Mouse (Mus musculus) heart, adult 11 months (tissue): ENCODE results near the gene Col4a3bp.
A peak's percentile ranks its signal among the peaks of the same experiment; 100 is the strongest.

Source experiments
- DNase-seq: peaks from one replicate; pipeline ENCODE4 v3.0.0; 2022

Gene Col4a3bp

DNA sequence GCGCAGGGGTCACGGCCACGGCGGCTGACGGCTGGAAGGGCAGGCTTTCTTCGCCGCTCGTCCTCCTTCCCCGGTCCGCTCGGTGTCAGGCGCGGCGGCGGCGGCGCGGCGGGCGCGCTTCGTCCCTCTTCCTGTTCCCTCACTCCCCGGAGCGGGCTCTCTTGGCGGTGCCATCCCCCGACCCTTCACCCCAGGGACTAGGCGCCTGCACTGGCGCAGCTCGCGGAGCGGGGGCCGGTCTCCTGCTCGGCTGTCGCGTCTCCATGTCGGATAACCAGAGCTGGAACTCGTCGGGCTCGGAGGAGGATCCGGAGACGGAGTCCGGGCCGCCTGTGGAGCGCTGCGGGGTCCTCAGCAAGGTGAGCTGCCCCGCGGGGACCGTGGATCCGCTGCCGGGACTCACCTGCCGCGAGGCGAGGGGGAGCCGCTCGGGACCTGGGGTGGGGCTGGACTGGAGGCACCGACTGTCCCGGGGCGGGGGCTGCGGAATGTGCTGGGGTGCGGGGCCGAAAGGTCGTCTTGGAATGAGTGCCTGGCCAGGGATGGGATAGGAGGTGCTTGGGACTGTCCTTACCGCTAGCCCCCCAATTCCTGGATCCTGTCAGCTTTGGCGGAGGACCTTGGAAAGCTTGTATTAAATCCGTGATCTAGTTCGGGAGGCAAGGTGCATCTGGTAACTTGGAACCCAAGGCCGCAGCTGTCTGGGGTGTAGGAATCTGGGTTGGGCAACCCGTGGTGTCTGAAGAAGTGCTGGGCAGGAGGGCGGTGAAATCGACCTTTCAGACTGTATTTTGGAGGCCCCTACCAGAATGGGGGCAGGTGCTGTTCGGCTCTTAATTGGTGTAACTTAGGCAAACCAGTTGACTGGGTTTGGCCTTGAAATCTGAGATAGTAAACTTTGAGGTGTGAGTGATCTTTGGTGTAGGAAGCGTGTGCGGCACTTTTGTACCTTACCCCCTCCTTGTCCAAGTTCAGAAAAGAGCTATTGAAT lies 778 bp downstream of the Col4a3bp start:
- DNase-seq = peak; percentile 97

DNA sequence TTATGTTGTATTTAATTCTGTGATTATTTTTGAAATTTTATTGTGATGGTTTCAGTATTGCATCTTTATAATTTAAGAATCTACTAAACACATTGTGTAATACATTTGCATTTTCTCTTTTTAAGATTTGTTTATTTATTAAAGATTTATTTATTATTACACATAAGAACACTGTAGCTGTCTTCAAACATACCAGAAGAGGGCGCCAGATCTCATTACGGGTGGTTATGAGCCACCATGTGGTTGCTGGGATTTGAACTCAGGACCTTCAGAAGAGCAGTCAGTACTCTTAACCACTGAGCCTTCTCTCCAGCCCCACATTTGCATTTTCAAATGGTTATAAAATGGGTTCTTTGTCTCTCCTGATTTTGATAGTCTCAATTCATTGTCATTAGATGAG lies 2.1 kb downstream of the Col4a3bp start:
- no peak for DNase-seq

DNA sequence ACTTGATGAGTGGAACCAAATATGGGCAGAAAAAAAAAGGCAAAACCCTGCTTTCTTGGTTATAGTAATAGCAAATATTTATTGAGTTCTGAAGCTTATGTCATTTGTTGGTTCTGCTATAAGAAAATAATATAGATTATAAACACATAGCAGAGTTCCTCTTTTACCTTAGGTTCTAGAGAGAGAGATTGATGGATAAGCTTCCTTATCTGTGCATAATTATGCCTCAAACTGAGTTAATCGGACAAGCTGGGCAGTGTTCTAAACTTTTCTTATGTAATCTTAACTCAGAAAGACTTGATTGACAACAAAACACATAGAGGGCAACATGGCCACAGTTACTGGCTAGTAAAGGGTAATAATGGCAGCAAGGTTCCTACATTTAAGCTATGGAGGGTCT lies 4.8 kb downstream of the Col4a3bp start:
- no peak for DNase-seq

DNA sequence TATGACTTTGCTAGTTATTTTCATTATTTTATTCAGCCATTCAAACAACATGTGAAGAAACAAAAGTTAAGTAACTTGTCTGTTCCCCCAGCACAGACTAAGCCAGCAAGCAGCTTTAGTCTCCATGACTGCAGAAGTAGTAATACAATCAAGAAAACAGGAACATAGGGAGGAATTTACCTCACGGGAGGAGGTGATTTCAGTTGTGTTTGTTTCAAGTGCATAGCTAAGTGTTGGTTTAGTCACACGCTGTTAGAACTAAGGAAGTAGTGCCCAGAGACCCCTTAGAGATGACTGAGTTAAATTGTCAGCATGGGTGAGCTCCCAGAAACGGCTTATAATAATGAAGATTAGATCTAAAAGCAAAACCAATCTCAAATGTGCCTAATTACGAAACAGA lies 5.5 kb downstream of the Col4a3bp start:
- no peak for DNase-seq

DNA sequence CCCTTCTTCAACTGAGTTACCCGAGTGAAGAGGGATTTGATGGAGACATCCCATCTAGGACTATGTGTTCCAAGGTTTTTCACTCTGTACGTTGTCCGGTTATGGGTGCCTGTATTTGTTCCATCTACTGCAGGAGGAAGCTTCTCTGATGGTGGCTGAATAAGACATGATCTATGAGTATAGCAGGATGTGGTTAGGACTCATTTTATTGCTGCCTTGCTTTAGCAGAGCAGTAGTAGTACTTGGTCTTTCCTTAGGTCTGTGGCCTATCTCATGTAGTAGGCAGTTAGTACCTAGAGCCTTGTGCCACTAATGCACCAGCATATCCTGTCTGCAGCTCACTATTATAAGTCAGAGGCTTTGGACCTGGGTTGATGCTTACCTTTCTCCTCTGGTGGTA lies 12.7 kb downstream of the Col4a3bp start:
- DNase-seq = no peak

DNA sequence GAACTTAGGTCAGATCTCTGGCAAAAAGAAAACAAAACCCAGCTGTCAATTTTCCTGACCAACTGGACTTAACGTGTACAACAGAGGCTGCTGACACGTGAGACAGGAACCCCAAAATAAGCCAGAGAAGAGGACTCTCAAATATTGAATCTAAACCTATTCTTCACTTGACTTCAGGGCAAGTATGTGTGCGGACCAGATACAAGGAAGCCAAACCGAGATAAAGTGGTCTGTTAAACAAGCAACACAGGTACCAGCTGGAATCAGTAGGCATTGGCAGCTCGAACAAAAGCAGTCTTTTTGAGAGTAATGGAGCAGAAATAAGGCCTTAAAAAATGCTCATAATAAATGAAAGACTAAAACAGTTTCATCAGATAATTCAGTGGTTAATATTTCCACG lies 25.6 kb downstream of the Col4a3bp start:
- DNase-seq = no peak

DNA sequence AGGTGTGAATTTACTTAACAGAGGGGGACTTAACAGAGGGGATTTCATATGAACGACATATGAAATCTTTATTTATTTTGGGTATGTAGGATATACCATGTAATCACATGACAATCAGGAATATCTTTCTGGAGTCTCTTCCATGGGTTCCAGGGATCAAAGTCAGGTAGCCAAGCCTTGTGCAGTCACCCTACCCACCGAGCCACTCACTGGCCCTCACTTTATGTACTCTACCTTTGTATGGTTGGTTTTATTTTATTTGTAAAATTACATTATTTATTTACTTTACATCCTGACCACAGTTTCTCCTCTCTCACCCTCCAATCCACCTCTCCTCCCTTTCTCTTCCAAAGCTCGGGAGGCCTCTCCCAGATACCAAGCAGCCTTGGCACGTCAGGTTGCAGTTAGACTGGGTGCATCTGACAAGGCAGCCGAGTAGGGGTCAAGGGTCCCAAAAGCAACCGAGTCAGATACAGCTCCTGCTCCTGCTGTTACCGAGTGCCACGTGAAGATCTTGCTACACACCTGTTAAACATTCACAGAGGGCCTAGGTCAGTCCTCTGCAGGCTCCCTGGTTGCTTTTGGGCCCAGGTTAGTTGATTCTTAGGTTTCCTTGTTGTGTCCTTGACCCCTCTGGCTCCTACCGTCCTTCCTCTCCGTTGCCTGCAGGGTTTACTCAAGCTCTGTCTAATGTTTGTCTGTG lies 28.0 kb downstream of the Col4a3bp start:
- DNase-seq = peak; percentile 86

DNA sequence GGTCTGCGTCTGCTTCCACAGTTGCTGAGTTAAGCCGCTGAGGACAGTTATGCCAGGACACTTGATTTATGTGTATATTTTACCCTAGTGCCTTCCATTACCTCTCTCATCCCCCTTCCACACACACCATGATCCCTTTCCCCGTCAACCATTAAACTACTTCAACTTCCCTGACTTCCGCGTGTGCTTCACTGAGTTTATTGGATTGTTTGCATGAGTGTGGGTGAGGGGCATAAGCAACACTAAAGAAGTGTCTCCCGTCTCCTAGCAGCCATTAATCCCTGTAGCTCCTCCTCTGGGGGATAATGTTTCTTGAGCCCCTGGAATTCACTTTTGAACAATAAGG lies 28.6 kb downstream of the Col4a3bp start:
- DNase-seq = no peak

DNA sequence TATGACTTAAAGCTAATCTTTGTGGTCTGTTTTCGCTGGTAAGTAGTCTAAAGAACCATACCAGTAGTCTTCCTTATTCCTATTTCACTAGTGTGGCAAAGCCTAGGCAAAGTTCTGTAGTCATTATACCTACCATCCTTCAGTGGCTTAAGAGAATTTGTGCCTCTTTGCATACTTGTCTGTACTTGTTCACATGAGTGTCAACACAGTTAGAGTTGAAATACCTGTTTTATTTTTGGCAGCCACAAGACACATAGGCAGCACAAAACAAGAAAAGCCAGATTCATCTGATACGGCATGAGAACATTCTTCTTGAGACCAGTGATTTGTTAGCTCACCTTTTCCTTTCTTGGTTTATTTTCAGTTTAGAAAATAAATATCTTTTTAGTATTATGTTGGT lies 31.8 kb downstream of the Col4a3bp start:
- DNase-seq = no peak

DNA sequence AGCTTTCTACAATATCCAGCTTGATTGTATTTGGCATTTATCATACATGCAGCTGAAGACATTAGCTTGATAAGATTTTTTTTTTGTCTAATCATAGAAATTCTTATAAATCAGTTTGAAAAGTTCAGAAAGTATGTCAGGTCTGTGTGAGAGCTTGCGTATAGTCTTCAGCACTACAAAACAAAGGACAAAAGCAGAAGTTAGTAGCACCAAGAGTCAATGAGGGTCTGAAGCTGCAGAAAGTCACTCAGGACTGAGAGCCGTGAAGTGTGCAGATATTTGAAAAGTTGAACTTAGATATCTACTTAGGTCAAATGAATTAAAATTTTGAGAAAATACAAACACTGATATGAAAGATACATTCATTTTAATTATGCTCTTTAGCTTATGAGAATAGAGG lies 36.7 kb downstream of the Col4a3bp start:
- no peak for DNase-seq

DNA sequence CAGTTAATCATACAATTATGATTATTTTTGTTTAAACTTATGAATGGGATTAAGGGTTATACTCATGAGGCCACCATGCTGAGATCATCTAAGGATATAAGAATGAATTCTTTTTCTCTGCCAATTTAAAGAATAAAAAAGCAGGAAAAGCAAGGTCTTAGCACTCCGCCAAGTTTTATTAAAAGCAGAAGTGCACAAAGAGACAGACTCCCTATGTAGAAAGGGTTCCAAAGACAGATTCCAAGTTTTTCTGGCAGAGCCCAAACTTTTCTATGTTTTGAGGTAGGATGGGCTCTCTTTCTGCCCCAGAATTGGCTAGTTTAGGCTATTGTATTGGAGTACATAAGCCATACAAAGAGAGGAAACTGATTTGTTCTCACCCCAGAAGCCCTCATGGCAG lies 37.6 kb downstream of the Col4a3bp start:
- no peak for DNase-seq

DNA sequence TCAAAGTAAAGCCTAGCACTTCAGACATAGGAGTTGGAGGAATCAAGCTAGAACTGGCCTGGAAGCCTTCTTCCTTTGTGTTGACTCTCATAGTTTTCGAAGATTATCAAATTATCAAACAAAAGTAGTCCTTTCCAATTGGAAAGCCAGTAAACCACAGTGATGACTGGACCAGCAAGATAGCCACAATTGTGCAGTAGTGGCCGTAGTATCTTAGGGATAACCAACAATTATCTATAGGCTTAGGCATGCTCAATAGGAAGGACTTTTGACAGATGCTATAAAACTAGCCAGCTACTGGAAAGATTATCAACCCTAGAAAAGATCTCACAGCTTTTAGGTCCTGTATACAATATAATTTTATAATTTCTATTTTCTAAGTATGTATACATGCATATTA lies 41.8 kb downstream of the Col4a3bp start:
- no peak for DNase-seq

DNA sequence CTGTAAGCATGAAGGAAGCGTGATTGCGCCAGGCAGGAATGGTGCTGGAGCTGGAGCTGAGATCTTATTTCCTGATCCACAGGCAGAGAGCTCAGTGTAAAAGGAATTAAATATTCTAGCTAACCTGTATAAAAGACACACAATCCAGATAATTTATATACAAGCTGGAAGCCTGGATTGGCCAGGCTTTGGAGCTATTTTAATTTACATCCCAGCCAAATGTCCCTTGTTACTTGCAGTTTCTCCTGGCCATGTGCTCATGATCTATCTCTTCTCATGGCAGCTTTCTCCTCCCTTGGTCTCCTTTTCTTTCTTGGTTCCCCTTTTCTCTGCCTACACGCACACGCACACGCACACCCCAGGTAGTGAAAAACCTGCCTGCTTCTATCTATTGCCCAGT lies 44.1 kb downstream of the Col4a3bp start:
- DNase-seq = no peak

DNA sequence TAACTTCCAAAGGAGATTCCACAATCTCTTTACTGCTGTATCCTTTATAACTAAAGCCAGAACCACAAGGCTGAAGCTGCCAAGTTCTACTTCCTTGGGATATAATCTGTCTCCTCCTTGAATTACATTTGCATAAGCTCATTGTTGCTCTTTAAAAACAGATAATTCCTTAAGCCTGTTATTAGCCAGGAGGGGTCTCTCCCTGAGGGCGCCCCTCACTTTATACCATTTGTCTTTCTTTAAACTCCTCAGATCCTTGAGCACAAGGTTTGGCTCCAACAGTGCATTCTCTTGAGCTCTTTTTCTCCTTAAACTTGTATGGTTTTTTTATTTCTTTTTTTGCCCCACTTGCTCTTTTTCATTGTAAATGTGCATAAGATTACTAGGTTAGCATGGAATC lies 46.2 kb downstream of the Col4a3bp start:
- DNase-seq = no peak

DNA sequence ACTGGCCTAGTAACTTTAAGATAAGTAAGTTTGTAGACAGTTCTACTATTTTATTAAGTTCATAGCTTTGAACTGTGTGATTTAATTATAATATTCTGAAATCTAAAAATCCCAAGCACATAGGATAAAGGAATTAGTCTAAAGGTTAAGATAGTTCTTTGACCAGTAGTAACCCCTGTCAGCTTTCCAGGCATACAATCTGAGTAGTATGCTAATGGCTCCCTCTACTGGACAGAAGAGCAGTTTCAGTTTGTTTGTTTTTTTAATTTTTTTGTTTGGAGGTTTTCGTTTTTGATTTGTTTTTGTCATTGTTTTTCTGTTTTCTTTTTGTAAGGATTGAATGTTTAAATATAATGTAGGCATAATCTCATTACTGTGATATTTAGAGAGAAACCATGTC lies 51.2 kb downstream of the Col4a3bp start:
- DNase-seq = no peak

DNA sequence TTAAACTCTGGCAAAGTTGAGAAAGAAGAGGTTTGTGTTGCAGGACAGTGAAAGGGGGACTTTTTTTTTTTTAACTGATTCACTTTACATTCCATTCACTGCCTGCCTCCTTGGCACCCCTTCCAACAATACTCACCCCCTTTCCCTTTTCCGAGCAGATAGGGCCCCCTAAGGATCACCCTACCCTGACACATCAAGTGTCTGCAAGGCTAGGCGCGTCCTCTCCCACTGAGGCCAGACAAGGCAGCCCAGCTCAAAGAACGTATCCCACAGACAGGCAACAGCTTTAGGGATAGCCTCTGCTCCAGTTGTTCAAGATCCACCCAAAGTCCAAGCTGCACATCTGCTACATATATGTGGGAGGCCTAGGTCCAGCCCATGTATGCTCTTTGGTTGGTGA lies 51.7 kb downstream of the Col4a3bp start:
- DNase-seq = no peak

DNA sequence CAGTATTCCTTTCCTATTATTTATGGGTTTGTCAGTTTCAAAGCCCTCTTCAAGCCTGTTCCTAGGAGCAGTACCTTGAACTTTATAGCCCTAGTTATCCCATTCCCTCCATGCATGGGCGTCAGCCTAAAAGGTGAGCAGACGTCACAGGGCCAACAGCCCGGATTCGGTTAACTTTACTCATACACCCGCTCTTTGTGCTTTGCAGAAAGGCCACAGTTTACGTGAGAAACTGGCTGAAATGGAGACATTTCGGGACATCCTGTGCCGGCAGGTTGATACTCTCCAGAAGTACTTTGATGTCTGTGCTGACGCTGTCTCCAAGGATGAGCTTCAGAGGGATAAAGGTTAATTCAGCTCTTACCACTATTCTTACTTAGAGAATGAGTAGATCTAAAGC lies 56.8 kb downstream of the Col4a3bp start:
- no peak for DNase-seq

DNA sequence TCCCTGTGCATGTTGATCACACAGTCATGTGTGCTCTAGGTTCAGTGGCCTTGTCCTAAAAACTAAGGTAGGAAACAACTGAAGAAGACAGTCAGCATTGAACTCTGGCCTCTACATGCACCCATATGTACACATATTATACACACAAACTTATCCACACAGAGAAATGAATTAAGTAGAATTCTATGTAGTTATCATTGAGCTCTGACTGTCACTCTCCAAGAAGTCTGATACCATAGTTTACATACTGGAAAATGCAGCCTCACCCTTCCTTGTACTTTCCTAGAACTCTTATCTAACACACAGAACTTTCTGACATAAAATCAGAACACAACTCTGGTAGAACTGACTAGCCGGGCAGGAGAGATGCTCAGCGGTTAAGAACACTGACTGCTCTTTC lies 61.8 kb downstream of the Col4a3bp start:
- no peak for DNase-seq

DNA sequence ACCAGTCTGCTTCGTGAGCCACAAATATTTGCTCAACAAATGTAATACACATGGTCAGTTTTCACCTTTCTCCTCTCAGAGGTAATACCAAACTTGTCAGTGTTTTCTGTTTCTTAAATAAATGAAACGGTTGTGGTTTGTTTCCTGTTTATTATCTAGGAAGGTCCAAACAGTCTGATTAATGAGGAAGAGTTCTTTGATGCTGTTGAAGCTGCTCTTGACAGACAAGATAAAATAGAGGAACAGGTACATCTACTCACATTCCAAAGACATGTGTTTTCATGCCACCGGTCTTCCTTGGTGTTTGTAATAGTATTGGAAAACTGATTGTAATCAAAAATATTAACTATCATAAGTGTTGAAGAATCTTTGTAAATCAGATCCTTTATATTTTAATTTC lies 72.2 kb downstream of the Col4a3bp start:
- no peak for DNase-seq

DNA sequence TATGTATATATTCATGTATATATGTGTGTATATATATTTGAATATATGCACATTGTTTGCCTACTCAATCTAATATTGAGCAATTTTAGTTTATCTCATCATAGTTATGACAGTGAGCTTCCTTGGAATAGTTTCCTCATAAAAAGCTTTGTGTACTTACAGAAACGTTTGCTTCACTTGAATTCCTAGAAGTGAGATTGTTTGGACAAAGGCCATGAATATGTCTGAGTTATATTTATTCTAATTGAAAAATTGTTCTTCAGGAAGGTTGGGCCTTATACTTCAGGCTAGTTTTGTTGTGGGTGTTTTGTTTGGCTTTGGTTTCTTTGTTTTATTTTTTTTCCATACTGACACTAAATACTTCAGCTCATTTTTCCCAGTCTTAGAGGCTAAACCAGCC lies 78.5 kb downstream of the Col4a3bp start:
- DNase-seq = no peak

DNA sequence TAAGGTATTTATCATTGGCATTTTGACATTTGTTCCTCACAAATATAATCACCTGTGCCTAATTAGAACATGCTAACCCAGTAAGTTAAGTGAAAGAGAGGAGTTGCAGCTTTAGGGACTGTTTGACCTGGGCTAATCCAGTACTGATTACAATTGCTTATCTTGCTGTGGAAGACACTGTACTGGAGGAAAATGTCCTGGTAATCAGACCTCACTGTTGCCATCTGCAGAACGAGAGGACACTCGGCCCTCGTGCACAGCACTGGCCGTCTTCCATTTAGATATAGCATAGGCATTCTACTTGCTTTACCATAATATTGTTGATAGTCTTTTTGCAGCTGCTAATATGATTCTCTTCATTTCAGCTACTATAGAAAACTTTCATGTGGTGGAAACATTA lies 88.0 kb downstream of the Col4a3bp start:
- DNase-seq = no peak

DNA sequence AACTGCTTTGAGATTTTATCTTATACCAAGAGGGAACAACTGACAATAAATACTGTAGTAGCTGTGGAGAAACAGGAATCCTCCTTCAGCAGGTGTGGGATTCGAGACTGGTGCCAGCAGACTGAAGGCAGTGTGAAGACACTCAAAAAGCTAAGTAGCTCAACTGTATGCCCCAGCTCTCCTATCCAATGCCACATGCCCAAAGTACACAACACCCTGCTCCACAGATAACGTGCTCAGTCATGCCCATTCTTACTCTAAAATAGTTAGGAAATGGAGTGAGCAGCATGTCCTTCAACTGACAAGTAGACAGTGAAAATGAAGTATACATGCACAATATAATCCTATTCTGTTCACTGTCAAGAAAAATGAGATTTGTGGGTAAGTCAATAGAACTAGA lies 101.8 kb downstream of the Col4a3bp start:
- DNase-seq = no peak

DNA sequence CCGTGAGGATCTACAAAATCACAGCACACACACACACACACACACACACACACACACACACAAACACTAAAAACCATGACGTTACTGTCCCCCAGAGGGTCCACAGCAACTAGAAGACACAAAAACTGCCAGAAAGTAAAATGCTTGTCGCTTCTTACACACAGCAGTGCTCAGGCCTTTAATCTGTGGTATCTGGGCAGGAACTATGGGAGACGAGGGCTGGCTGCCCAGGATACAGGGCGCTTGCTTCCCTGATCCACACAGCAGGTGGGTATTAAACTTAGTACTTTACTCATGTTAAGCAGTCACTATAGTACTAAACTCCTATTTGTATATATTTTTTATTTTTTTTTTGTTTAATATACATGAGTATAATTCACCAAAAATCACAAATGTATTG lies 103.4 kb downstream of the Col4a3bp start:
- no peak for DNase-seq

DNA sequence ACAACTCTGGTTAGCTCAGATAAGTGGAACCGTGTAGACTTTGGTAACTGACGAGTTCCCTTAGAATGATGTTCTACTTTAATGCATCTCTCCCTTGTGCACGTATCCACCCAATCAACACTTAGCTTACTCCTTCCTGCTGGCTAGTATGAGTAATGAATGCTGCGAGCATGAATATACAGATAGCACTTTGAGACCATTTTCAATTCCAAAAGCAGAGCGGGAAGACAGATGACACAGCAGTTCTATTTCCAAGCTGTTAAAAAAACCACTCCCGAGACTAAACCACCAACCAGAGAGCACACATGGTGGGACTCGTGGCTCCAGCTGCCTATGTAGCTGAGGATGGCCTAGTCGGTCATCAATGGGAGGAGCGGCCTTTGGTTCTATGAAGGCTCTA lies 110.6 kb downstream of the Col4a3bp start:
- no peak for DNase-seq

DNA sequence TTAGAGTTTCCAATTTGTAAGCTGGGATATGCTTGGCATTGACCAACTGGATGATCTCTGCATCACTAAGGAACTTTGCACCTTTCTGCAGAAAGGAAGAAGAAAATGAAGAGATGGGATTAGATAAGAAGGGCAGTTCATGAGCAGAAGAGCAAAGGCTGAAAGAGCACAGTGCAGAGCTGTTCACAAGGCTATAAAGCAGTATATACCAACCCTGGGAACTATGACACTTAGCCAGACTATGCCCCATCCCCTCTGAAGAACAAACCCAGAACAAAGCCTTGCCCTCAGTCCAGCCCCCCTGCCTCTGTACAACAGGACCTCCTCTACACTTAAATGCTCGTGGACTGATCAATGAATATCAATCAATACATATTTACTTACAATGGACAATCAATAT lies 114.3 kb downstream of the Col4a3bp start:
- DNase-seq = no peak
